Mouse (Mus musculus) kidney, adult 2 months (tissue): ENCODE measurements at regions not wholly inside any gene's neighbourhood (a gene's known extent, or its start where the extent isn't known, plus 50 kb on each side); places are given as distances from the start of the nearest gene placed in this dataset.

ENCODE experiments used
- DNase-seq: peaks from one replicate; pipeline ENCODE4 v3.0.0; 2021
- H3K27ac ChIP-seq: fragments of 200-500 bp; 2 replicates; pipeline ENCODE4 v1.5.1; 2012; ENCODE audit warnings: low read depth, low read length, control low read depth, inconsistent platforms; ENCODE audit not compliant: insufficient read depth
- H3K27me3 ChIP-seq: fragments of 200-500 bp; replicated peaks from 2 replicates; pipeline ENCODE4 v1.6.1; 2012; ENCODE audit warnings: mild to moderate bottlenecking, moderate library complexity, low read length, inconsistent platforms; ENCODE audit not compliant: control insufficient read depth, insufficient read depth
- H3K36me3 ChIP-seq: fragments of 200-500 bp; 2 replicates; pipeline ENCODE4 v1.6.1; 2012; ENCODE audit warnings: mild to moderate bottlenecking, moderate library complexity, low read length, inconsistent platforms; ENCODE audit not compliant: control insufficient read depth, insufficient read depth
- H3K4me1 ChIP-seq: fragments of 200-500 bp; 2 replicates; pipeline ENCODE4 v1.6.1; 2011; ENCODE audit warnings: low read length; ENCODE audit not compliant: control insufficient read depth, insufficient read depth
- H3K4me3 ChIP-seq: fragments of 200-500 bp; 2 replicates; pipeline ENCODE4 v1.5.1; 2011; ENCODE audit warnings: mild to moderate bottlenecking, low read depth, low read length, control low read depth; ENCODE audit not compliant: insufficient read depth
- CTCF ChIP-seq: fragments of 200-500 bp; conservative IDR thresholded peaks from 2 replicates; pipeline ENCODE4 v1.5.1; 2011; ENCODE audit warnings: low read depth, mild to moderate bottlenecking, control low read depth, low read length, moderate library complexity, mixed read lengths; ENCODE audit not compliant: insufficient read depth, insufficient read length
- POLR2A ChIP-seq: fragments of 200-500 bp; IDR thresholded peaks from one replicate; pipeline ENCODE4 v1.6.1; 2011; ENCODE audit warnings: low read depth, low read length, control low read depth
- WGBS: fragments of 180-500 bp; shearing (Covaris S2); methylation state at CpG from one replicate; pipeline ENCODE4 v1.1.7; 2018; 5-methylcytosine and 5-hydroxymethylcytosine counted together

- no peaks in the 10 kb centered on the region for H3K4me1 ChIP-seq
- 37% methylated on average over 4 of the region's 4 CpGs for WGBS
- no peak overlapping the region for H3K4me3 ChIP-seq
- H3K27me3 ChIP-seq, result no peaks in the 10 kb centered on the region
- no peak for DNase-seq
- no peak overlapping the region for H3K27ac ChIP-seq
- no peaks in the 10 kb centered on the region for H3K36me3 ChIP-seq
- TF ChIP-seq CTCF, result no peak
- no peak for TF ChIP-seq POLR2A
Observed at GRCm38 (mm10) chr8:113976626-113977025, 128.1 kb upstream of the Adamts18 start.

- Histone ChIP-seq H3K4me3 (no peak overlapping the region), H3K27ac (no peak overlapping the region), H3K36me3 (no peaks in the 10 kb centered on the region), H3K4me1 (no peaks in the 10 kb centered on the region), H3K27me3 (no peaks in the 10 kb centered on the region)
- DNase-seq, result no peak
- WGBS, result 22% methylated on average over 4 of the region's 4 CpGs
- no peak for TF ChIP-seq POLR2A
- no peak for TF ChIP-seq CTCF
Observed at GRCm38 (mm10) chr8:113977072-113977471, 128.5 kb upstream of the Adamts18 start.

DNA sequence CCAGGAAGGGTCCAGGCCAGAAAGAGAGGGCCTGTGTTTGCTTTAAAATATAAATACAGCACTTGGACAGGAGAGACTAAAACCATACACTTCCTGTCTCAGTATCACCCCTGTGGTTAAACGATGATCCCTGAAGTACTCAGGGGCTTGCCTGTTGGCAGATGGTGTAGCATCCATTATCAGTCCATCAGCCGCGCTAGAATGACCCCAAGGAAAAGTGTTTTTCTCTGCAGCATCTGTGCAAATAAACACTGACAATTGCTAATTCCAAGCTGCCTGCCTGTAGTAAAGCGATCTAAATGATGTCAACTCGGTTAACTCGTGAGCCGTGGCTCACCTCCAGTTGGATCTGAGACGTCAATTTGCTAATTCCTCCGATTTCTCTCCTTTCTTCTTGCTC, 130.4 kb upstream of the Adamts18 start:
- no peaks in the 10 kb centered on the region for H3K4me1 ChIP-seq
- 52% methylated on average over 9 of the region's 9 CpGs for WGBS
- DNase-seq, result no peak
- H3K36me3 ChIP-seq, result no peaks in the 10 kb centered on the region
- no peak for TF ChIP-seq CTCF
- TF ChIP-seq POLR2A, result no peak
- no peaks in the 10 kb centered on the region for H3K27me3 ChIP-seq
- no peak overlapping the region for H3K4me3 ChIP-seq
- H3K27ac ChIP-seq, result no peak overlapping the region

DNA sequence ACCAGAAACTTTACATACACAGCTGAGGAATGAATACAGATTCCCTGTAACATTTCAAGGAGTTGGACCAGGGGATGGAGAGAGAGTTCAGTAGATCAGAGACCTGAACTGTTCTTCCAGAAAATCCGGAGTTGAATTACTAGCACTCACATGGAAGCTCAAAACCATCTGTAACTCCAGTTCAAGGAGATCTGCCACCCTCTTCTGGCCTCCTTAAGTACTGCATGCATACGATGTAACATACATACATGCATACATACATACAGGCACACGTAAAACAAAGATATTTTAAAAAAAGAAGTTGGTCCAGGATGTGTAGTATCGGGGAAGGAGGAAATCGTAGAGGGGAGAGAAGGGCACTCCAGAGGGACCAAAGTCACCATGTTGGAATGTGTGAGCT, 131.3 kb upstream of the Adamts18 start:
- Histone ChIP-seq H3K4me3 (no peak overlapping the region), H3K27me3 (no peaks in the 10 kb centered on the region), H3K4me1 (no peaks in the 10 kb centered on the region), H3K36me3 (no peaks in the 10 kb centered on the region), H3K27ac (no peak overlapping the region)
- WGBS, result 95% methylated on average over 5 of the region's 5 CpGs
- TF ChIP-seq CTCF (no peak), POLR2A (no peak)
- DNase-seq, result no peak

DNA sequence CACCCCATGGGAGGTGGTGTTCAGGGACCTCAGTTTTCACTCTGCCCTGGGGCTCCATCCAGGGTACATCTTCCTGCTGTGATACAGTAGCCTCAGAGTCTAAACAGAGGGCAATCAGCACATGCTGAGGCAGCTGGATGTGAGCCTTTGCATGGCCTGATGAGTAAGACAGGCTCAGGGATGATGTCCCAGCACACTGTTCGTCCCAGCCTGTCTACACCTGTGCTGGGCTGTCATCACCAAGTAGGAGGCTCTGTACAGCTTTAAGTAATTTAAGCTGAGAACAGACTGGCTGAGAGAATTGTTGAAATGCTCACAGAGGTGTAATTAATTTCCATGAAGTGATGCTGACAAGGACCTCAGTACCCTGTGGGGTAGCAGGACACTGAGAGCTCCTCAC, 132.8 kb upstream of the Adamts18 start:
- DNase-seq, result no peak
- TF ChIP-seq CTCF (no peak), POLR2A (no peak)
- Histone ChIP-seq H3K4me1 (no peaks in the 10 kb centered on the region), H3K27ac (no peak overlapping the region), H3K27me3 (no peaks in the 10 kb centered on the region), H3K4me3 (no peak overlapping the region), H3K36me3 (no peaks in the 10 kb centered on the region)
- 41% methylated on average over 1 of the region's 1 CpGs for WGBS

DNA sequence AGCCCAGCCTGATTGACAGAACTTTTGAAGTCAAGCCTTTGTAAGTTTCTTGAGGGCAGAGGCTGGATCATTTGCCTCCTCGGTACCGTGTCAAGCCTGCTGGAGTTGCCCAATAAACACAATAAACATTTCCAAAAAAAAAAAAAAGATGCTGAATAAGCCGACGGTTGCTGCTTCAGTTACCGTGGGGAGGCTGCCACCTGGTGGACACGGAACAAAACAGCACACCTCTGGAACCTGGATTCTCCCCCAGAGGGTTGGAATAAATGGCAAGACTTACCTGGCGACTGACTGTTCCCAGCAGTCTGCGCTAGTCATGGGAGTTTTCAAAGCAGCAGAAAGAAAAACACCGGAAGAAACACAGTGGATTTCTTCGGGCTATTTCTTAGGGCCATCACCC, 136.3 kb upstream of the Adamts18 start:
- Histone ChIP-seq H3K36me3 (no peaks in the 10 kb centered on the region), H3K4me3 (no peak overlapping the region), H3K27me3 (no peaks in the 10 kb centered on the region), H3K27ac (no peak overlapping the region), H3K4me1 (no peaks in the 10 kb centered on the region)
- peak; percentile 78 for TF ChIP-seq CTCF
- TF ChIP-seq POLR2A, result no peak
- 4% methylated on average over 10 of the region's 10 CpGs for WGBS
- peak; percentile 66 for DNase-seq

DNA sequence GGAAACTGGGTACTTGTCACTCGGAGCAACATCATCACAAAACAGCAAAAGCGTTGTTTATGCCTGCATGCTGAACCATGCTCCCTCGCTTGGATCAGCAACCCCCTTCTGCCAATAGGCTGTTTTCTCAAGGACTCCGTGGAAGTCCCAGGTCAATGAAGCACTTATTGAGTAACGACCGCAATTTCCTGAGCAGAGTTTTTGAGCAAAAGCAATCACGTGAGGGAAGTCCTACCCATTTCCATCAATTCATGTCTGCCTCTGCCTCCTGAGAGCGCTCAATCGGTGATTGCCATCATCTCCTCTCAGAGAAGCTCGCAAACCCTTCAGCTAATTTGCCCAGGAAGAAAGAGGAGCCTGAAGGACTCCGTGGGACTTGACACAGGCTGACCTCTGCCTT, 136.9 kb upstream of the Adamts18 start:
- no peak overlapping the region for H3K4me3 ChIP-seq
- DNase-seq, result peak; percentile 19
- no peak overlapping the region for H3K27ac ChIP-seq
- no peaks in the 10 kb centered on the region for H3K4me1 ChIP-seq
- TF ChIP-seq CTCF (no peak), POLR2A (no peak)
- H3K36me3 ChIP-seq, result no peaks in the 10 kb centered on the region
- WGBS, result 8% methylated on average over 11 of the region's 11 CpGs
- no peaks in the 10 kb centered on the region for H3K27me3 ChIP-seq

- no peak overlapping the region for H3K27ac ChIP-seq
- TF ChIP-seq POLR2A (no peak), CTCF (no peak)
- H3K36me3 ChIP-seq, result no peaks in the 10 kb centered on the region
- H3K27me3 ChIP-seq, result no peaks in the 10 kb centered on the region
- H3K4me1 ChIP-seq, result no peaks in the 10 kb centered on the region
- WGBS, result 26% methylated on average over 7 of the region's 7 CpGs
- H3K4me3 ChIP-seq, result no peak overlapping the region
- peak; percentile 11 for DNase-seq
Observed at GRCm38 (mm10) chr8:113985948-113986347, 137.4 kb upstream of the Adamts18 start.
